Mouse (Mus musculus): ENCODE measurements at regions not wholly inside any gene's neighbourhood (a gene's known extent, or its start where the extent isn't known, plus 50 kb on each side); places are given as distances from the start of the nearest gene placed in this dataset.

GRCm38 (mm10) chr10:45871028-45871427 is 293.4 kb downstream of the Hace1 start:
- TF ChIP-seq POLR2A (IDR thresholded peaks at IDR 0.05; ENCODE audit: extremely low read depth, insufficient read depth, low read length): no peak
- no peak for TF ChIP-seq CTCF (IDR thresholded peaks at IDR 0.05; ENCODE audit: extremely low read depth, insufficient read depth, low read length)
